ENCODE assay signal across 9 mouse cellular contexts in genomic region chr8:123319522-123320164, GRCm38 (mm10). TPM values are rescaled to one million over a fixed set of nuclear protein-coding genes. Genes with fewer than 3 reads are reported as not detected.
DNase-seq lines count a peak whose midpoint lies in the region; ATAC-seq lines count a peak whose summit lies in the region.
"Had no signal": no experiment of that assay in that cellular context is flagged by ENCODE, and none has a peak within 500 bp of the region (broad histone marks: within the 10 kb centered on the region; RNA-seq: fewer than 3 reads in every experiment).

No protein-coding gene starts in this region.

- no peak overlapping the region for H3K4me2 ChIP-seq in midbrain, embryonic 13.5 days (replicated peaks)
- no peak overlapping the region for H3K4me2 ChIP-seq in midbrain, embryonic 11.5 days

- H3K27me3 ChIP-seq in midbrain, embryonic 10.5 days (ENCODE audit: low read depth, poor library complexity, severe bottlenecking): no peaks in the 10 kb centered on the region
- no peaks in the 10 kb centered on the region for H3K27me3 ChIP-seq in midbrain, embryonic 13.5 days
- no peaks in the 10 kb centered on the region for H3K27me3 ChIP-seq in midbrain, embryonic 11.5 days (ENCODE audit: control insufficient read depth, insufficient read depth, low read length)

- 37% methylated on average over 7 of the region's 7 CpGs for WGBS in midbrain, embryonic 10.5 days
- 48% methylated on average over 7 of the region's 7 CpGs for WGBS in midbrain, embryonic 13.5 days
- WGBS in midbrain, embryonic 11.5 days: 38% methylated on average over 7 of the region's 7 CpGs

- H3K36me3 ChIP-seq in midbrain, embryonic 10.5 days: peaks cover 7% of the 10 kb centered on the region
- H3K36me3 ChIP-seq in midbrain, embryonic 13.5 days: no peaks in the 10 kb centered on the region
- H3K36me3 ChIP-seq in midbrain, embryonic 11.5 days (ENCODE audit: control insufficient read depth, insufficient read depth, low read length): no peaks in the 10 kb centered on the region

- no peak for ATAC-seq in midbrain, embryonic 13.5 days
- peak; percentile 33 for ATAC-seq in inflammation-experienced regulatory T-cells, adult 6 months
- no peak for ATAC-seq in midbrain, embryonic 11.5 days (ENCODE audit: low FRiP score)

- H3K9ac ChIP-seq in midbrain, embryonic 13.5 days (replicated peaks): no peak overlapping the region
- no peak overlapping the region for H3K9ac ChIP-seq in midbrain, embryonic 11.5 days (ENCODE audit: low read length)

- H3K4me1 ChIP-seq in midbrain, embryonic 10.5 days: peaks cover 23% of the 10 kb centered on the region
- peaks cover 16% of the 10 kb centered on the region for H3K4me1 ChIP-seq in midbrain, embryonic 13.5 days (replicated peaks)
- peaks cover 5% of the 10 kb centered on the region for H3K4me1 ChIP-seq in midbrain, embryonic 11.5 days (ENCODE audit: control insufficient read depth, insufficient read depth, low read length)

- no peak overlapping the region for H3K4me3 ChIP-seq in midbrain, embryonic 10.5 days
- no peak overlapping the region for H3K4me3 ChIP-seq in midbrain, embryonic 13.5 days (replicated peaks)
- no peak overlapping the region for H3K4me3 ChIP-seq in midbrain, embryonic 11.5 days (ENCODE audit: low read depth, low read length)

- H3K27ac ChIP-seq in midbrain, embryonic 10.5 days (replicated peaks): no peak overlapping the region
- no peak overlapping the region for H3K27ac ChIP-seq in midbrain, embryonic 13.5 days
- no peak overlapping the region for H3K27ac ChIP-seq in midbrain, embryonic 11.5 days (ENCODE audit: low read depth, low read length)

- peak; percentile 54 for DNase-seq in adrenal gland, postnatal 10 days
- DNase-seq in adrenal gland, adult 8-10 months: no peak
- peak; percentile 26 for DNase-seq in midbrain, embryonic 10.5 days (ENCODE audit: low spot score)
- peak; percentile 71 to 81 for DNase-seq in cerebellum, postnatal 10 days
- DNase-seq in midbrain, embryonic 11.5 days (ENCODE audit: low spot score, missing footprints): peak; percentile 97
- DNase-seq in urinary bladder, postnatal 4 days (ENCODE audit: low spot score in 2 of 2): no peak

- no peaks in the 10 kb centered on the region for H3K9me3 ChIP-seq in midbrain, embryonic 10.5 days (replicated peaks)
- no peaks in the 10 kb centered on the region for H3K9me3 ChIP-seq in midbrain, embryonic 13.5 days
- H3K9me3 ChIP-seq in midbrain, embryonic 11.5 days (ENCODE audit: control insufficient read depth, low read length): no peaks in the 10 kb centered on the region
- H3K9me3 ChIP-seq: G1E had no signal

RNA-seq across cellular contexts. Expression of gene Fanca, which starts 1.3 kb away (rescaled TPM):
- 10 to 100 TPM in 1 of 2 experiments, 1 to 10 TPM in 1; 7.7 to 10.6 TPM for total RNA-seq in adrenal gland, postnatal 10 days (2021)
- total RNA-seq in adrenal gland, adult 8-10 months (2022): 1 to 10 TPM; 4.3 to 7.4 (median 5.5) TPM
- 40.4 and 45.3 TPM in 2 replicates for polyA plus RNA-seq in midbrain, embryonic 10.5 days (2016; fragmentation: Nextera tagmentation; extraction: Ambion mirVana)
- polyA plus RNA-seq in midbrain, embryonic 13.5 days (2015; fragmentation: Nextera tagmentation; extraction: Ambion mirVana): 14.0 and 15.2 TPM in 2 replicates
- polyA plus RNA-seq in inflammation-experienced regulatory T-cells, adult 6 months (2017; shearing (Covaris generic)): 1 to 10 TPM; 5.1 to 9.2 (median 5.2) TPM
- 31.5 and 33.1 TPM in 2 replicates for polyA plus RNA-seq in midbrain, embryonic 11.5 days (2014; fragmentation: Nextera tagmentation; extraction: Ambion mirVana)

RNA-seq across cellular contexts. Expression of gene Spire2, which starts 12.9 kb away (rescaled TPM):
- 1 to 10 TPM; 2.0 to 2.5 TPM for total RNA-seq in adrenal gland, postnatal 10 days (2021)
- total RNA-seq in adrenal gland, adult 8-10 months (2022): 1 to 10 TPM; 2.3 to 2.8 (median 2.4) TPM
- 9.7 and 12.3 TPM in 2 replicates for polyA plus RNA-seq in midbrain, embryonic 10.5 days (2016; fragmentation: Nextera tagmentation; extraction: Ambion mirVana)
- polyA plus RNA-seq in midbrain, embryonic 13.5 days (2015; fragmentation: Nextera tagmentation; extraction: Ambion mirVana): 31.8 and 38.7 TPM in 2 replicates
- not detected for polyA plus RNA-seq in inflammation-experienced regulatory T-cells, adult 6 months (2017; shearing (Covaris generic))
- 9.2 and 13.2 TPM in 2 replicates for polyA plus RNA-seq in midbrain, embryonic 11.5 days (2014; fragmentation: Nextera tagmentation; extraction: Ambion mirVana)

RNA-seq across cellular contexts. Expression of gene Tcf25, which starts 53.9 kb away (rescaled TPM):
- total RNA-seq in adrenal gland, postnatal 10 days (2021): 100 to 1,000 TPM; 177 TPM
- 100 to 1,000 TPM; 223 to 301 (median 278) TPM for total RNA-seq in adrenal gland, adult 8-10 months (2022)
- polyA plus RNA-seq in midbrain, embryonic 10.5 days (2016; fragmentation: Nextera tagmentation; extraction: Ambion mirVana): 150 and 167 TPM in 2 replicates
- polyA plus RNA-seq in midbrain, embryonic 13.5 days (2015; fragmentation: Nextera tagmentation; extraction: Ambion mirVana): 238 and 263 TPM in 2 replicates
- 100 to 1,000 TPM in 1 of 3 experiments, 10 to 100 TPM in 2; 74.2 to 106 (median 94.3) TPM for polyA plus RNA-seq in inflammation-experienced regulatory T-cells, adult 6 months (2017; shearing (Covaris generic))
- 171 and 181 TPM in 2 replicates for polyA plus RNA-seq in midbrain, embryonic 11.5 days (2014; fragmentation: Nextera tagmentation; extraction: Ambion mirVana)

Comparison
In these comparisons a context has a peak if more than half of its experiments do, and no peak if none do; other contexts are left out.
1. DNase-seq: peak in adrenal gland, postnatal 10 days (single experiment), midbrain, embryonic 10.5 days (single experiment), cerebellum, postnatal 10 days (2 of 2) and midbrain, embryonic 11.5 days (single experiment); none in adrenal gland, adult 8-10 months (single experiment) and urinary bladder, postnatal 4 days (0 of 2).